Mouse (Mus musculus): ENCODE results near the gene Znfx1. TPM values are rescaled to one million over a fixed set of nuclear protein-coding genes. Genes with fewer than 3 reads are reported as not detected.

The Znfx1 gene
- polyA plus RNA-seq, 1 experiment from 2014 or later, result 4.3 TPM

DNA sequence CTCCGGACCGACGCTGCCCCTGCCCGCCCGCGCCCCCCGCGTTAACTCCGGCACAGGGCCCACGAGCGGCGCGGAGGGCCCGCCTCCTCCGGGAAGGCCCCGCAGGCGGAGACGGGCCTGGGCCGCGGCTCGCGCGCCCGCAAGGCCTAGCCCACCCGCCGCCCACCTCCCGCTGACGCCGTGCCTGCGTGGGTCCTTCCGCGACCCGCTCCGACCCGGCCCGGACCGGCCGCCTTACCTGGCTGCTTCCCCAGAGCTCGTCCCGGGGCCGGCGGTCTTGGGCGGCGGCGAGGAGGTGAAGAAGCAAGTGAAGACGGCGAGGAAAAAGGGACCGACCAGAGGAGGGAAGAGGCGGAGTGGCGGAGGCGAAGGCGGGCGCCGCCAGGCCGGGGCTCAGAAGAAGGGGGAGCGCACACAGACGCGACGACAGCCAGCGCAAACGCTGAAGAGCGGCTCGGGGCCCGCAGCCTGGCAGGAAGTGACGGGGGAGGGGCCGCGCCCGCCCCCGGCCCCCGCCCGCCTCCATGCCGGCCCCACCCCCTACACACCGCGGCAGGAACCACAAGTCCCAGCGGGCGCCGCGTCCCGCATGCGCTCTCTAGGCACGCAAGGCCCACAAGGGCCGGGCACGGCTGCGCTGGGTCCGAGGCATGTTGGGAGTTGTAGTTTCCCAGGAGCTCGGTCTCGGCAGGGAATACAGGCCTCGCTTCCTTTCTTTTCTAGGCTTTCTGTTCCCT, 66.9 kb downstream of the Znfx1 start, which contains the start of gene Stau1:
TSS of gene Stau1 (minus strand) at position 504 of the 737 bp plus-strand sequence.
- WGBS, result under 1% methylated on average over 53 of the region's 88 CpGs
- ATAC-seq (ENCODE audit: low FRiP score, low TSS enrichment), result peak; percentile 99

DNA sequence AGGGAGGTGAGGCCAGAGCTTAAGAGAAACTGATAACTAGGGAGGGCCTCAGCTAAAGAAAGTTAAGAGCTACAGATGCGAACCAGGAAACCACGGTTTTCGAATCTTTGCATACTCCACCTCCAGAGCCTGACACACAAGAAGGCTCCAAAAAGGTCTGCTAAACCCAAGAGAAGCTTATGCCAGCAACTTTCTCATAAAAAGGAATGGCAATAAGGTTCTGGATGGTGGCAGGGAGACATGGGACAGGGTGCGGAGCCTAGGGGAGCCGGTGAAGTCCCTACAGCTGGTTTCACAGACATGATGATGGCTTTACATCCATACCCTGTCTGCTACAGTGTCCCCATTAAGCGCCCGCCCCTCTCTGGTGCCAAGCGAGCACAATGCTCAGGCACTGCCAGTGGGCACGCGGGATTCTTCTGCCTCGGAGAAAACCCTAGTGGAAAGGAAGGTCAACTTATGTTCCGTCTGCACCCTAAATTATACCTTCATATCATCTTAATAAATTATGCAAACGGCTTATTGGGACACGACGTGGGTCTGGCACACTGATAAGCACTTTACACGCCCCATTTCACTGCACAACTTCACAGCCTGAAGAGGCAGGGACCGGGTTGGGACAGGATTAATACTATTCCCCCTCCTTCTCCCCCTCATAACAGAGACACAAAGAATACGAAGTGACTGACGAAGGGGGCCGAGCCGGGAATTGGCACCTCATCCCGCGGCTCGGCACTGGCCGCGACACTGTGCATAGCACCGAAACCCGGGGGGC, 67.6 kb downstream of the Znfx1 start:
- peak overlapping the region; percentile 98 for H3K9ac ChIP-seq (ENCODE audit: low read length)
- peak overlapping the region; percentile 98 for H3K4me3 ChIP-seq (ENCODE audit: low read depth, low read length)
- no peaks in the 10 kb centered on the region for H3K9me3 ChIP-seq (ENCODE audit: control insufficient read depth, low read length)
- under 1% methylated on average over 28 of the region's 28 CpGs for WGBS
- TF ChIP-seq CTCF (IDR thresholded peaks at IDR 0.05; ENCODE audit: low read depth) (no peak), EP300 (optimal IDR thresholded peaks at IDR 0.05) (no peak)
- H3K27ac ChIP-seq (replicated peaks), result peak overlapping the region; percentile 98
- ATAC-seq (ENCODE audit: low FRiP score, low TSS enrichment) (peak; percentile 4; the same call in 1 of the 2 replicates), DNase-seq (ENCODE audit: low spot score) (peak; percentile 45)
- H3K4me2 ChIP-seq (replicated peaks; ENCODE audit: low read depth), result peak overlapping the region; percentile 86
- H3K36me3 ChIP-seq (ENCODE audit: control insufficient read depth, insufficient read depth, low read length), result no peaks in the 10 kb centered on the region
- H3K4me1 ChIP-seq (replicated peaks; ENCODE audit: control insufficient read depth, insufficient read depth), result peaks cover 7% of the 10 kb centered on the region; the same call in 1 of the 2 replicates
- no peaks in the 10 kb centered on the region for H3K27me3 ChIP-seq (ENCODE audit: control insufficient read depth, insufficient read depth, low read length)

More for the DNA sequence above, 66.9 kb downstream of the Znfx1 start, which contains the start of gene Stau1:
- TF ChIP-seq CTCF (IDR thresholded peaks at IDR 0.05; ENCODE audit: low read depth), result no peak
- H3K27ac ChIP-seq (replicated peaks), result peak within 1 kb of the TSS; percentile 98
- DNase-seq (ENCODE audit: low spot score), result peak; percentile 97
- H3K9me3 ChIP-seq (ENCODE audit: control insufficient read depth, low read length), result no peaks in the 10 kb centered on the region
- peaks cover 7% of the 10 kb centered on the region; the same call in 1 of the 2 replicates for H3K4me1 ChIP-seq (replicated peaks; ENCODE audit: control insufficient read depth, insufficient read depth)
- no peaks in the 10 kb centered on the region for H3K27me3 ChIP-seq (ENCODE audit: control insufficient read depth, insufficient read depth, low read length)
- peak within 1 kb of the TSS; percentile 98 for H3K9ac ChIP-seq (ENCODE audit: low read length)
- H3K4me2 ChIP-seq (replicated peaks; ENCODE audit: low read depth), result peak within 1 kb of the TSS; percentile 86
- peak within 1 kb of the TSS; percentile 98 for H3K4me3 ChIP-seq (ENCODE audit: low read depth, low read length)
- no peaks in the 10 kb centered on the region for H3K36me3 ChIP-seq (ENCODE audit: control insufficient read depth, insufficient read depth, low read length)

DNA sequence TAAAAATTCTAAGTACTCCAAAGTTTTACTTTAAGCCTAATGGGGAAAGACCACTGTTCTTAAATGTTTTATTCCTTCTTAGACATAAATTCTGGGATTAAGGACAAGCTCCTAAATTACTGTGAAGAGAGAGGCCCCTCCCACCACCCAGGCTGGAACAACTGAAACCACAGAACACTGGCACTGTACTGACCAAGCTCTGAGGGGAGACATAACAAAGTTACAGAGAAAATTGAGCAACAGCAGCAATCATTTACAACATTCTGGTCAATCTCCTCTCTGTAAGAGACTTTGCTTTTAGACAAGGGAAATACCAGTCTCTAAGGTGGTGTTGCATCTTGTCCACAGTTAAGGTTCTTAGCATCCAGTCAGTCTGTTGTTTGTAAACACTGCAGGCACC, 70.9 kb downstream of the Znfx1 start:
- H3K4me1 ChIP-seq (replicated peaks; ENCODE audit: control insufficient read depth, insufficient read depth), result peaks cover 7% of the 10 kb centered on the region; the same call in 1 of the 2 replicates
- DNase-seq (ENCODE audit: low spot score), result no peak

DNA sequence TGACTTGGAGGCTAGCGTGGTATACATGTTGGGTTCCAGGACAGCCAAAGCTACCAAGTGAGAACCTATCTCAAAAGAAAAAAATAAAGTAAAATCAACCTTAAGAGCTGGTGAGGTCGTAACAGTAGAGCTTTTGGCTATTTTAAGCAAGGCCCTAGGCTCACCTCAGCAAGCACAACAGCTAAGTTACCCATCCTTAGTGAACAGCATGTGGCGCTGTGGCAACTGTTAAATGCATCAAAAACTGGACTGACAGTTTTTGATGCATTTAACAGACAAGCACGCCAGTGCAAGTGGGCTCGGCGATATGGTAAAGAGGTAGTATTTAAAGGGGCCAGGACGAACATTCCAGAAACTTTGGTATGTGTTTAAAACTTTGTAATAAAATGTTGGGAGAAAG, 72.0 kb downstream of the Znfx1 start:
- no peaks in the 10 kb centered on the region for H3K27me3 ChIP-seq (ENCODE audit: control insufficient read depth, insufficient read depth, low read length)
- H3K27ac ChIP-seq (replicated peaks), result no peak overlapping the region
- no peak for ATAC-seq (ENCODE audit: low FRiP score, low TSS enrichment)
- H3K9me3 ChIP-seq (ENCODE audit: control insufficient read depth, low read length), result no peaks in the 10 kb centered on the region
- TF ChIP-seq CTCF (IDR thresholded peaks at IDR 0.05; ENCODE audit: low read depth) (peak; percentile 31; the same call in 1 of the 2 replicates), EP300 (optimal IDR thresholded peaks at IDR 0.05) (no peak)
- H3K4me1 ChIP-seq (replicated peaks; ENCODE audit: control insufficient read depth, insufficient read depth), result peaks cover 7% of the 10 kb centered on the region; the same call in 1 of the 2 replicates
- no peak for DNase-seq (ENCODE audit: low spot score)
- no peak overlapping the region for H3K4me2 ChIP-seq (replicated peaks; ENCODE audit: low read depth)
- no peak overlapping the region for H3K9ac ChIP-seq (ENCODE audit: low read length)
- WGBS, result 68% methylated on average over 7 of the region's 7 CpGs
- no peak overlapping the region for H3K4me3 ChIP-seq (ENCODE audit: low read depth, low read length)
- no peaks in the 10 kb centered on the region for H3K36me3 ChIP-seq (ENCODE audit: control insufficient read depth, insufficient read depth, low read length)

More for the DNA sequence above, 70.9 kb downstream of the Znfx1 start:
- no peak for ATAC-seq (ENCODE audit: low FRiP score, low TSS enrichment)
- no peaks in the 10 kb centered on the region for H3K27me3 ChIP-seq (ENCODE audit: control insufficient read depth, insufficient read depth, low read length)
- no peaks in the 10 kb centered on the region for H3K36me3 ChIP-seq (ENCODE audit: control insufficient read depth, insufficient read depth, low read length)
- no peak overlapping the region for H3K4me3 ChIP-seq (ENCODE audit: low read depth, low read length)
- H3K27ac ChIP-seq (replicated peaks), result no peak overlapping the region
- TF ChIP-seq CTCF (IDR thresholded peaks at IDR 0.05; ENCODE audit: low read depth) (no peak), EP300 (optimal IDR thresholded peaks at IDR 0.05) (no peak)
- H3K9ac ChIP-seq (ENCODE audit: low read length), result no peak overlapping the region
- no peak overlapping the region for H3K4me2 ChIP-seq (replicated peaks; ENCODE audit: low read depth)
- H3K9me3 ChIP-seq (ENCODE audit: control insufficient read depth, low read length), result no peaks in the 10 kb centered on the region

Other genes with a start within 250 kb of the Znfx1 start
- gene Cse1l, start 157.0 kb downstream of the Znfx1 start, polyA plus RNA-seq (2015; fragmentation: Nextera tagmentation; extraction: Ambion mirVana), result 29.1 and 29.3 TPM in 2 replicates
- 34.9 and 35.0 TPM in 2 replicates for gene Stau1, start 66.7 kb downstream of the Znfx1 start, polyA plus RNA-seq (2015; fragmentation: Nextera tagmentation; extraction: Ambion mirVana)
- gene Ddx27, start 47.8 kb downstream of the Znfx1 start, polyA plus RNA-seq (2015; fragmentation: Nextera tagmentation; extraction: Ambion mirVana), result 21.8 and 22.0 TPM in 2 replicates
- gene Kcnb1, start 127.1 kb upstream of the Znfx1 start, polyA plus RNA-seq (2015; fragmentation: Nextera tagmentation; extraction: Ambion mirVana), result 1.6 and 1.9 TPM in 2 replicates
- 21.9 and 26.7 TPM in 2 replicates for gene Ptgis, start 177.6 kb upstream of the Znfx1 start, polyA plus RNA-seq (2015; fragmentation: Nextera tagmentation; extraction: Ambion mirVana)

Measured in stomach, postnatal 0 days (tissue).